8 mouse cellular contexts compared by ENCODE assay signal in the genomic region with DNA sequence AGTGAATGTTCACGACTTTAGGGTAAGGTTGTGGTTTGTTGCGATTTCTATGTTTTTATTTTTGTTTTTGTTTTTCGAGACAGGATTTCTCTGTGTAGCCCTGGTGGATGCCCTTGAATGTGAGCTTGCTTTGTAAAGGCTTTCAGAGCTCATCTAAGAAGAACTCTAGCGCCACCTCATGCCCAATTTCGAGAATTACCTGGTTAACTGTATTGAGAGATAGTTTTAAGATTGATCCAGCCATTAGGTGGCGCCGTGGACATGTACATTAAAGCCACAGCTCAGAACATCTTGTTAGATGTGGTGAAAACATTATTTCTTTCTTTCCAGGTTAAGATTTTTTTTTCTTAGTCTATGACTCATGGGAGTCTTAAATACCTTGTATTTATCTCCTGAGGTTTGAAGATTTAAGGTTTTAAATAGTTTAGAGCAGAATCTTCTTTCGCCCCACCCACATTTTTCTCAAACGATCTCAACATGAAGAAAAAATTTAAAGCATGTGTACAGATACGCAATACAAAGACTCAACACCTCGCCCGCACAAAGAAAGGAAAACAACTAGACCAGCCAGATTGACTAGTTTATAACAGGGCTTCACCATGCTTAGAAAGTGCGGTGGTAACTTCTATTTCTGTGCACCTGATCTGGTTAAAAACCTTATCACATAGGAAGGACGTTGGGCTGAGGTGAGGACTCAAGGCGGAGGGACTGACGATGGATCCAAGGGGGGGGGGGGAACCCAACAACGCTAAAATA. TPM values are rescaled to one million over a fixed set of nuclear protein-coding genes. Genes with fewer than 3 reads are reported as not detected.
DNase-seq lines count a peak whose midpoint lies in the region; ATAC-seq lines count a peak whose summit lies in the region.

No protein-coding gene starts in this region.

- WGBS in embryonic facial prominence, embryonic 14.5 days = 24% methylated on average over 17 of the region's 17 CpGs
- 37% methylated on average over 17 of the region's 17 CpGs for WGBS in limb, embryonic 12.5 days
- 41% methylated on average over 17 of the region's 17 CpGs for WGBS in midbrain, embryonic 16.5 days

- peak overlapping the region; percentile 16; the same call in 1 of the 2 replicates for H3K4me2 ChIP-seq in embryonic facial prominence, embryonic 14.5 days (ENCODE audit: low read depth, low read length)
- no peak overlapping the region; the same call in 1 of the 2 replicates for H3K4me2 ChIP-seq in limb, embryonic 12.5 days
- no peak overlapping the region; the same call in 1 of the 2 replicates for H3K4me2 ChIP-seq in midbrain, embryonic 16.5 days (ENCODE audit: low read length)

- no peaks in the 10 kb centered on the region for H3K36me3 ChIP-seq in embryonic facial prominence, embryonic 14.5 days (ENCODE audit: control insufficient read depth, insufficient read depth, low read length)
- H3K36me3 ChIP-seq in limb, embryonic 12.5 days = no peaks in the 10 kb centered on the region
- no peaks in the 10 kb centered on the region for H3K36me3 ChIP-seq in midbrain, embryonic 16.5 days (ENCODE audit: control insufficient read depth, insufficient read depth, low read length)

- H3K4me3 ChIP-seq in embryonic facial prominence, embryonic 14.5 days (ENCODE audit: low read depth, low read length) = no peak overlapping the region
- no peak overlapping the region for H3K4me3 ChIP-seq in limb, embryonic 12.5 days (replicated peaks)
- H3K4me3 ChIP-seq in midbrain, embryonic 16.5 days (ENCODE audit: low read depth, low read length) = no peak overlapping the region

- DNase-seq in 416B (ENCODE audit: low read depth) = peak; percentile 98
- peak; percentile 85 to 90 for DNase-seq in adrenal gland, postnatal 36 days
- DNase-seq in embryonic facial prominence, embryonic 14.5 days (ENCODE audit: low spot score) = peak; percentile 98
- peak; percentile 96 for DNase-seq in heart, adult 8-10 months (ENCODE audit: low spot score)
- peak; percentile 94 to 96 for DNase-seq in kidney, adult 8-10 months
- DNase-seq in spleen, postnatal 14 days (ENCODE audit: low spot score in 2 of 2) = peak; percentile 72 to 88

- no peaks in the 10 kb centered on the region for H3K9me3 ChIP-seq in embryonic facial prominence, embryonic 14.5 days (ENCODE audit: control insufficient read depth, low read length)
- H3K9me3 ChIP-seq in limb, embryonic 12.5 days = no peaks in the 10 kb centered on the region
- H3K9me3 ChIP-seq in midbrain, embryonic 16.5 days (replicated peaks; ENCODE audit: control insufficient read depth, low read length, poor library complexity, severe bottlenecking) = no peaks in the 10 kb centered on the region

- no peaks in the 10 kb centered on the region for H3K27me3 ChIP-seq in embryonic facial prominence, embryonic 14.5 days (replicated peaks; ENCODE audit: control insufficient read depth, insufficient read depth, low read length)
- no peaks in the 10 kb centered on the region for H3K27me3 ChIP-seq in limb, embryonic 12.5 days
- no peaks in the 10 kb centered on the region for H3K27me3 ChIP-seq in midbrain, embryonic 16.5 days (ENCODE audit: control insufficient read depth, insufficient read depth, low read depth, low read length)

- no peaks in the 10 kb centered on the region for H3K4me1 ChIP-seq in embryonic facial prominence, embryonic 14.5 days (ENCODE audit: control insufficient read depth, insufficient read depth, low read length)
- H3K4me1 ChIP-seq in limb, embryonic 12.5 days (replicated peaks) = peaks cover 5% of the 10 kb centered on the region
- H3K4me1 ChIP-seq in midbrain, embryonic 16.5 days (ENCODE audit: control insufficient read depth, insufficient read depth, low read length) = peaks cover 4% of the 10 kb centered on the region; the same call in 1 of the 2 replicates

- no peak overlapping the region for H3K9ac ChIP-seq in embryonic facial prominence, embryonic 14.5 days (ENCODE audit: low read depth, low read length)
- H3K9ac ChIP-seq in limb, embryonic 12.5 days (replicated peaks) = no peak overlapping the region
- H3K9ac ChIP-seq in midbrain, embryonic 16.5 days (ENCODE audit: low read depth, low read length) = no peak overlapping the region

- ATAC-seq in embryonic facial prominence, embryonic 14.5 days (ENCODE audit: low read depth) = peak; percentile 90
- ATAC-seq in limb, embryonic 12.5 days (ENCODE audit: insufficient number of reproducible peaks, insufficient read depth, low FRiP score, low TSS enrichment, low read depth) = peak; percentile 67; the same call in 1 of the 2 replicates
- peak; percentile 89 for ATAC-seq in midbrain, embryonic 16.5 days

- H3K27ac ChIP-seq in embryonic facial prominence, embryonic 14.5 days (replicated peaks; ENCODE audit: low read depth, low read length) = no peak overlapping the region
- no peak overlapping the region for H3K27ac ChIP-seq in limb, embryonic 12.5 days
- H3K27ac ChIP-seq in midbrain, embryonic 16.5 days (ENCODE audit: low read length) = no peak overlapping the region

RNA-seq across cellular contexts. Expression of gene Nfkb1, which starts 40.1 kb away (rescaled TPM):
- 10 to 100 TPM; 55.8 to 58.1 TPM for total RNA-seq in adrenal gland, postnatal 36 days (2021)
- polyA plus RNA-seq in embryonic facial prominence, embryonic 14.5 days (2014; fragmentation: Nextera tagmentation; extraction: Ambion mirVana) = 25.4 and 26.0 TPM in 2 replicates
- 10 to 100 TPM; 30.5 to 35.1 (median 32.8) TPM for total RNA-seq in heart, adult 8-10 months (2022)
- polyA plus RNA-seq in limb, embryonic 12.5 days (2016; fragmentation: Nextera tagmentation; extraction: Ambion mirVana) = 12.1 and 16.8 TPM in 2 replicates
- 6.7 and 6.8 TPM in 2 replicates for polyA plus RNA-seq in midbrain, embryonic 16.5 days (2015; fragmentation: Nextera tagmentation; extraction: Ambion mirVana)
